Mouse (Mus musculus): Measurements from ENCODE around the gene Dip2c.

DNA sequence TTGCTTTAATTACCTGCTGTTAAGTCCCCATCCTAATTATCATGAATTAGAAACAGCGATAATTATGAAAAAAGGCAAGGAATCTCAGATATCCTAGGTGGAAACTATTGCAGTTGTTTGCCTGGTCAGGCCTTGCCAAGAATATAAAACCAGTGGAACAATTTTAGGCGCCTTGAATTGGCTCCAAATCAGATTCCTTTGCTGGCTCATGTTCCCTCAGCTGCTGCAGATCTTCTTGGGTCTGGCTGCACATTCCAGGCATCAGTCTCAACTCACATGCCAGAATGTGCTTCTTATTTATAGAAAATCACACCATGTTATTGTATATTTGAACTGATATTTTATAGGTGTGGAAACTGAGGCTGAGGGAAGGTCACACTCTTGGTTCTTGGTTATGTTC lies 74.3 kb downstream of the Dip2c start:
- TF ChIP-seq ZNF384 (IDR thresholded peaks at IDR 0.05; ENCODE audit: low read depth, low read length) = no peak
- no peak for TF ChIP-seq HCFC1 (IDR thresholded peaks at IDR 0.05; ENCODE audit: borderline replicate concordance, insufficient read depth, low read length)
- no peak for TF ChIP-seq CHD2 (IDR thresholded peaks at IDR 0.05; ENCODE audit: low read depth, low read length)
- TF ChIP-seq ZC3H11A (IDR thresholded peaks at IDR 0.05; ENCODE audit: borderline replicate concordance, low read depth, low read length) = no peak
- TF ChIP-seq MAFK (IDR thresholded peaks at IDR 0.05; ENCODE audit: insufficient read depth, low read depth, low read length) = no peak

All from ES-E14 (cell line).